Mouse (Mus musculus) urinary bladder, adult 2 months (tissue): ENCODE measurements around the gene Rasgef1b. TPM values are rescaled to one million over a fixed set of nuclear protein-coding genes. Genes with fewer than 3 reads are reported as not detected.

Experiments used
- DNase-seq: peaks from one replicate; pipeline ENCODE4 v3.0.0; 2022; ENCODE audit warnings: low spot score
- polyA plus RNA-seq: library from polyadenylated mRNA; depleted of rRNA; stranded (reverse); fragments of >200 nt; gene quantifications from 2 replicates; pipeline ENCODE4 v1.2.3, GENCODE M21; 2012; rRNA removed

Rasgef1b gene
- 5.7 and 6.2 TPM in 2 replicates for polyA plus RNA-seq

DNA sequence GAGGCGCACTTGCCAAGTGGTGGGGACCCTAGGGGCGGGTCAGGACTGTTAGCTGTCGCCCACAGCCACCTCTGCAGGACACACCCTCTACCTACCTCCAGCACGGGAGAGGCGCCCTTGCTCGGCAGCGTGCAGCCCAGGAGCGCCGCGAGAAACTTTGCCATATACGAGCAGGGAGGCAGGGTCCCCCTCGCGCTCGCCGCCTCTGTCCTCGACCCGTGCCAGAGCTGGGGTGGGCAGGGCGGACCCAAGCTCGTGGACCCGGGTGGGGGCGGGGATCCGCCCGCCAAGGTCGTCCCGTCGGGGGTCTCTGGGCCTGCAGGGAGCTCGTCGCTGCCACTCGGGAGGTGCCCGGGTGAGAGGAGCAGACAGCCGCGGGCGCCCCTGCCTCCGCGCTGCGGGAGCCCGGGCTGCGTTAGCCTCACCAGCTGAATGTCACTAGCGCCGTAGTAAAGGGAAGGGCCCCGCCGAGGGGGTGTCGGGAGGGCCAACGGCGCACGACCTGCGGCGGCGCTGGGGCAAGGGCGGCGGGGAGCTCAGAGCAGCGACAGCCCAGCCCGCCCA, at the start of gene Rasgef1b:
TSS of gene Rasgef1b (minus strand) at position 417 of the 564 bp plus-strand sequence.
- peak; percentile 47 for DNase-seq

GRCm38 (mm10) chr5:99775342-99775741, 46.5 kb upstream of the Rasgef1b start:
- no peak for DNase-seq

DNA sequence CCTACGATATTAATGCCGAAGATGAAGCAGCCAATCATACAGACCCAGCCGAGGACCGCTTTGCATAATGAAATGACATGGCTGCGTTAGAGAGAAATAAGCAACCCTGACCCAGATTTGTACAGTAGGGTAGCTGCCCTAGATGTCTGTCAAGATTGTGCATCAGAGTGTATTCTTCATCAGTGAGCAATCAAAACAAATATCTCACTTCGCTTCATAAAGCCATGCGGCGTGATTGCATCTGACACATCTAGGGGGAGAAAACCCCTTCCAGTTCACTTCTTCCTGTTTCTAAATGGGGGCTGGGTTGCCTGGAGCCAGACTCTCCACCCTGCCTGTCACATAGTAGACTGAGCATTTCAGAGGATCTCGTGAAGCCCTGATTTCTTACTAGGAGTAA, 44.4 kb upstream of the Rasgef1b start:
- no peak for DNase-seq

DNA sequence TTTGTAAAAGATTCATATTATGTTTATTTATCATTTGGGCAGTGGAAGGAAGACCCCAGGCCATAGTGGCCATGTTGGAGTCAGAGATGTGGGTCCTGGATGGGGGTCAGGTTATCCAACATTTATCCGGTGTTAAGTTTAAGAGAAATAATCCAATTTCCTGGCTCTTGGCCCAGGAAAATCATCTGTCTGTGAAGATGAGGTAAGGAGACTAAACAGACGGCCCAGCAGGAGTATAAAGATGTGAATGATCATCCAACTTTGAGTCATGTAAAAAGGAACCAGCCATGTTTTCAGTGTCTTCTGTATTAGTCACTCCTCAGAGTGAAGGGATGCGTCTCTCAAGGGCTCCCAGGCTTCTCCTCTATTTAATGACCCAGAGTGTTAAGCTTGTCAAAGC, 35.4 kb upstream of the Rasgef1b start:
- DNase-seq, result no peak

DNA sequence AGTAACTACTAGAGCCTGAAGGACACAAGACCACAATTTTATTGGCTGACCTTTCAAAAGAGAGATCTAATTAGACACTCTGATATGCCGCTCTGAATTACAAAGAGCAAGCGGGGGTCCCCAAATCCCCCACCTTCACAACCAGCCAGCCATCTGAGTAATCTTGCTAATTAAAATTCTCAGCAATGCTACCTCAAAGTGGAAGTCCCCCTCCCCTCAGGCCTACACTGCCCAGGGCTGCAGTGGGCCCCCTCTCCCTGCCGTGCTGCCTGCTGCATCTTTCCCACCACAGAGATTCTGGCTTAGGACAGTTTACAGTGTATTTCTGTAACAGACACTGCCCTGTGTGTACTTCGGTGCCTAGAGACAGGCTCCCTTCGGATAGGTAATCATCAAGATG, 30.0 kb upstream of the Rasgef1b start:
- no peak for DNase-seq

GRCm38 (mm10) chr5:99753843-99754242, 25.0 kb upstream of the Rasgef1b start:
- DNase-seq, result no peak

DNA sequence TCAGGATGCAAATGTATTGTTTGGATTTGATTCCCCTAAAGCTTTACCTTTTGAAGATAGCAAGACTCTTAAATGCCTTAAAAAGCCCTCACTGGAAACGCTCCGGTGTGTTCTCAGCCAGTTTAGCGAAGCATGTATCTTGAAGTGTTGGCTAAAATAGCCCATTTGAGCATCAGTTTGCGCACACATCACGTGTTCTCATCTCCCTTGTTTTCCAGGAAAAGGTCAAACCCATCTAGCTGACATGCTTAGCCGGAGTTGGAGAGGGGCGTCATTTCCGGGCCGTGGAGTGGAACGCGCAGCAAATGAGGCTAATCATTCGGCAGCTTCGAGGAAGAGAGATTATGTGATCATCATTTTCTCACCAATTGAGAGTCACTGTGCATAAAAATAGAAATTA, 24.5 kb upstream of the Rasgef1b start:
- no peak for DNase-seq

GRCm38 (mm10) chr5:99752670-99753231, 23.9 kb upstream of the Rasgef1b start:
- no peak for DNase-seq

DNA sequence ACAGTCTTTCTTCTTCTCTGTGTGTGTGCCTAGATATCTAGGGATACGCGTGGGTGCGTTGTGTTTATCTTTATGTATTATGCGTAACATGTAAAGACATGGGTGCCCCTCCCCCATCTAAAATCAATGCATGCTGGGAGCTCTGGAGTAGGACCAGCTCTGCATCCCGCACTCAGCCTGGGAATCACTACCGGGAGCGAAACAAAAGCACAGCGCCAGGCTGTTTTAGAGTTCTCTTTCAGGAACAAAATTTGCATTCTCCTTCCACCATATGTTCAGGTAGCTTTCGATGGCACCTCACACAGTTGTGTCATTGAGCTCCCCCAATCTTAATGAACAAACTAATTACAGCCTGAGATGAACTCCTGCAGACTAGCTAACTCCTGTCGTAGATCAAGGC, 19.6 kb upstream of the Rasgef1b start:
- DNase-seq, result no peak

- no peak for DNase-seq
Observed at GRCm38 (mm10) chr5:99746087-99746486, 17.2 kb upstream of the Rasgef1b start.

- DNase-seq, result no peak
Observed at GRCm38 (mm10) chr5:99742874-99743273, 14.0 kb upstream of the Rasgef1b start.

- DNase-seq, result no peak
Observed at GRCm38 (mm10) chr5:99742056-99742455, 13.2 kb upstream of the Rasgef1b start.

GRCm38 (mm10) chr5:99737937-99738727, 9.3 kb upstream of the Rasgef1b start:
- DNase-seq, result no peak

GRCm38 (mm10) chr5:99729931-99730330, 1.1 kb upstream of the Rasgef1b start:
- no peak for DNase-seq

- no peak for DNase-seq
Observed at GRCm38 (mm10) chr5:99729361-99729882, 557 bp upstream of the Rasgef1b start.

DNA sequence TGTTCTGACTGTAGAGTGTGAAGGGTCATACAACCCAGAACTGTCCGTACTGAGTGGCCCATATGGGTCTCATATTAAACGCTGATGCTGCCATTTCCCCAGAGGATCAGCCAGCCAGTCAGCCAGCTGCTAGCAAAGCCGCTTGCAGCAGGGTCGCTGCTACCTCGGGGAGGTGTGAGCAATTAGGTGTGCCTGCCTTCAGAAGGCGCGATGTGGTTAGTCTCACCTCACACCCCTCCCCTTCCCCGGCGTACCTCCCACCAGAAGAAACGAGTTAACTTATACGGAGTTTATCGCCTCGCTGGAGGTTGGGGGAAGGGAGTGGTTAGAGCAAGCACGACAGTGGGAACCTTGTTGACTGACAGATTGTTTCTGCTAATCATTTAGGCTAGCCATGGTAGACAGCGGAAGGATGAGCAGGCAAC, 826 bp downstream of the Rasgef1b start:
- DNase-seq, result no peak

DNA sequence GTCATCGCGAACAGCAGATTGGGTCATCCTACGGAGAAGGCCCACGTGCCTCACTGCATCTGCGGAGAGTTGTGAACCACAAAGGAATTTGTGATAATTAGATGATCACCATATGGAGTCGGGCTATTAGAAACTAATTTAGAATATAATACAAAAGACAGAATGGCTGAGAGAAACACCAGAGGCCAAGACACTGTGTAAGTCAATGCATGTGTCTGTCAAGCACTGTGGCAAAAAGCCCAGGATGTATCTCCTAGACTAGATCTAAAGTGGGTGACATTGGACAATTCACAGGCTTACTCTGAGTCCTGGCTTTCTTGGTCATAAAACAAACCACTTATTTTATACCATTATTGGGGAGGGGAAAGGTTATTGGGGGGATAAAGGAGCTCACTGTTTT, 4.9 kb downstream of the Rasgef1b start:
- no peak for DNase-seq

- DNase-seq, result no peak
Observed at GRCm38 (mm10) chr5:99722310-99722709, 6.6 kb downstream of the Rasgef1b start.

DNA sequence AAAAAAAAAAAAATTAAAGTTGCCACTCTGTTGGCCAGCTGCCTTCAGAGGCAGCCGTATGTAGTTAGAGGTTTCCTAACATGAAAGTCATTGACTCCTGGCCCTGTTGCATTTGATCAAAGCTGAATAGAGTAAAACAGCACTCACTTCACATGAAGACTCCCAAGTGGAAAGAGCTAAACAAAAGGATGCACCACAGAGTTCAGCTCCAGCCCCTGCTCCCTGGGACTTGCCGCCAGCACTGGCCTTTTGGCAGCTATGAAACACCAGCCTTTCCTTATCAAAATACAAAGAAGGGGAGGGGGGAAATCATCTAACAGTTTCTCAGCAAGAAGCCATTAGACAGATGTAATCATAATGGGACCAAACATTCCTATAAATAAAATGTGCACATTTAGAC, 8.3 kb downstream of the Rasgef1b start:
- no peak for DNase-seq

GRCm38 (mm10) chr5:99717917-99718316, 10.9 kb downstream of the Rasgef1b start:
- DNase-seq, result no peak

DNA sequence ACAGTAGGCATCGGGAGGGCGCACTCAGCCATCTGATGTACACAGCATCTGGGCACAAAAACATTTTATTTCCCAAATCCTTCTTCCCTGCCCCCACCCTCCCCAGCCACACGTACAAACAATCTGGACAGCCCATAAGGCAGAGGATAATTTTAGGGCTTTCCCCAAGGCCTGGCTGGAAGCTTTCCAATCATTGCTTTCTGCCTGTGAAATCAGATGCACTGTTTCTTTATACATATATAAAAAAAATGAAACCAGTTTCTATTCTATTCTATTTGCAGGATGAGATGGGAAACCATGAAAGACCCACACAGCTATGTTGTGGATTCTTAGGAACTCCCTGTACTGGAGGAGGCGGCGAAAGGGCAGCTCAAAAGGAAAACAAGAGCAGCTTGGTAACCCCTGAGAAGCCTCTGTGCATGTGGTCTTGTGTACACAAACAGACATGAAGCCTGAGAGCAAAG, 13.6 kb downstream of the Rasgef1b start:
- no peak for DNase-seq

- DNase-seq, result no peak
Observed at GRCm38 (mm10) chr5:99711947-99712346, 16.9 kb downstream of the Rasgef1b start.

DNA sequence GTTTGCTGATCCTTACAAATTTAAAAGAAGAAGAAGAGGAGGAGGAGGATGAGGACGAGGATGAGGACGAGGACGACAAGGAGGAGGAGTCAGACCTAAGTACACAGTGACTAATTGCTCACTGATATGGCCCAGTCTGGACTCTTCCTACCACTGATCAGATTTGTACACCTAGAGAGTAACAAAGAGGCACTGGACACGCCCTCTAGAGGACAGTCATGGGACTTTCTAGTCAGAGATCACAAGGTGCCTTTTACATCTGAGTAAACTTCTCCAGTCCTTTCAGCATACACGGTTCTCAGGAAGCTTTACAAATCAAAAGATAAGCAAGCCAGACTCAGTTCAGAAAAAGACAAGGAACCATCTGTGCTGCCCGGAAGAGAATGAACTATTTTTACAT, 20.2 kb downstream of the Rasgef1b start:
- no peak for DNase-seq
